Mouse (Mus musculus) regulatory T cell (primary cell): ENCODE measurements around the gene Gm44579.

Experiments
- in situ Hi-C: fragments of 300-600 bp; cut with MboI, MseI; formaldehyde crosslinking; loops from one replicate; pipeline ENCODE4 v1.15.1; 2025; ENCODE audit warnings: high pct_unique_total_duplicates

The Gm44579 gene

GRCm38 (mm10) chr15:98136871-98137270 lies 83.9 kb downstream of the Gm44579 start:
- in situ Hi-C loops, result no loop called here
